Mouse (Mus musculus): ENCODE data around the gene Zfp2. TPM values are rescaled to one million over a fixed set of nuclear protein-coding genes. Genes with fewer than 3 reads are reported as not detected.

The Zfp2 gene
- total and polyA plus RNA-seq, 3 experiments, result not detected

GRCm38 (mm10) chr11:50931451-50931866, 15.5 kb upstream of the Zfp2 start, which contains the start of gene Zfp354b:
Zfp354b (minus strand) TSS chr11:50931633.
- dilution Hi-C loops (cut with MboI; ENCODE audit: extremely low pct_ligation_motif_present, extremely low pct_unique_long_range_greater_than_20kb, low sequenced_read_pairs) (no loop called here), in situ Hi-C loops (cut with MboI; ENCODE audit: low pct_ligation_motif_present, low pct_unique_long_range_greater_than_20kb, low sequenced_read_pairs) (loop anchor here (25.0 kb wide), 1 partner anchor 606 kb away; no protein-coding TSS in a partner anchor)
- DNase-seq (ENCODE audit: extremely low read depth), result no peak

GRCm38 (mm10) chr11:50931021-50931420, 15.1 kb upstream of the Zfp2 start:
- H3K36me3 ChIP-seq (replicated peaks in 1 of 2; ENCODE audit: control insufficient read depth in 1 of 2, insufficient read depth in 1 of 2, low read length in 1 of 2), result no peaks in the 10 kb centered on the region
- dilution Hi-C loops (cut with MboI; ENCODE audit: extremely low pct_ligation_motif_present, extremely low pct_unique_long_range_greater_than_20kb, low sequenced_read_pairs), result no loop called here
- no peak overlapping the region for H3K4me2 ChIP-seq (ENCODE audit: insufficient read depth, low read depth, poor library complexity, severe bottlenecking)
- DNase-seq (ENCODE audit: extremely low read depth), result no peak
- no peaks in the 10 kb centered on the region for H3K4me1 ChIP-seq (ENCODE audit: control insufficient read depth in 1 of 2, insufficient read depth in 2 of 2)
- H3K9me3 ChIP-seq (replicated peaks; ENCODE audit: low read length), result peaks cover 5% of the 10 kb centered on the region
- no peak overlapping the region for H3K27ac ChIP-seq (ENCODE audit: insufficient read depth, low read depth)
- no peak overlapping the region for H3K9ac ChIP-seq (ENCODE audit: insufficient read depth, low read depth)
- H3K27me3 ChIP-seq (replicated peaks), result peaks cover 82% of the 10 kb centered on the region
- H3K79me2 ChIP-seq (replicated peaks; ENCODE audit: control insufficient read depth, extremely low read depth, insufficient read depth, poor library complexity, severe bottlenecking), result no peaks in the 10 kb centered on the region
- in situ Hi-C loops (cut with MboI; ENCODE audit: low pct_ligation_motif_present, low pct_unique_long_range_greater_than_20kb, low sequenced_read_pairs), result loop anchor here (25.0 kb wide), 1 partner anchor 606 kb away; no protein-coding TSS in a partner anchor
- no peak for TF ChIP-seq MEF2A (IDR thresholded peaks at IDR 0.05; ENCODE audit: borderline replicate concordance, low read depth, low read length)
- no peak for TF ChIP-seq ZC3H11A (IDR thresholded peaks at IDR 0.05; ENCODE audit: low read depth, low read length)
- TF ChIP-seq ZKSCAN1 (IDR thresholded peaks at IDR 0.05; ENCODE audit: borderline replicate concordance, low read depth, low read length), result no peak
- no peak for TF ChIP-seq USF2 (conservative IDR thresholded peaks at IDR 0.05; ENCODE audit: low read depth, low read length)
- TF ChIP-seq MYC (IDR thresholded peaks at IDR 0.05; ENCODE audit: low read depth, low read length), result no peak
- no peak overlapping the region for H3K4me3 ChIP-seq (replicated peaks in 1 of 3; ENCODE audit: low read depth in 2 of 3, low read length in 2 of 3, poor library complexity in 1 of 3)

More at GRCm38 (mm10) chr11:50931451-50931866, 15.5 kb upstream of the Zfp2 start, which contains the start of gene Zfp354b:
- Histone ChIP-seq H3K79me2 (replicated peaks; ENCODE audit: control insufficient read depth, extremely low read depth, insufficient read depth, poor library complexity, severe bottlenecking) (no peaks in the 10 kb centered on the region), H3K4me1 (ENCODE audit: control insufficient read depth in 1 of 2, insufficient read depth in 2 of 2) (no peaks in the 10 kb centered on the region), H3K4me3 (replicated peaks in 1 of 3; ENCODE audit: low read depth in 2 of 3, low read length in 2 of 3, poor library complexity in 1 of 3) (no peak within 1 kb of the TSS), H3K9ac (ENCODE audit: insufficient read depth, low read depth) (no peak within 1 kb of the TSS), H3K36me3 (replicated peaks in 1 of 2; ENCODE audit: control insufficient read depth in 1 of 2, insufficient read depth in 1 of 2, low read length in 1 of 2) (no peaks in the 10 kb centered on the region), H3K4me2 (ENCODE audit: insufficient read depth, low read depth, poor library complexity, severe bottlenecking) (no peak within 1 kb of the TSS), H3K9me3 (replicated peaks; ENCODE audit: low read length) (peaks cover 5% of the 10 kb centered on the region), H3K27ac (ENCODE audit: insufficient read depth, low read depth) (no peak within 1 kb of the TSS), H3K27me3 (replicated peaks) (peaks cover 80% of the 10 kb centered on the region)
- TF ChIP-seq USF2 (conservative IDR thresholded peaks at IDR 0.05; ENCODE audit: low read depth, low read length) (no peak), IRF4 (IDR thresholded peaks at IDR 0.05; ENCODE audit: low read depth, low read length) (no peak), HCFC1 (IDR thresholded peaks at IDR 0.05; ENCODE audit: low read depth, low read length) (peak; percentile 44), PAX5 (IDR thresholded peaks at IDR 0.05; ENCODE audit: low read length) (no peak), ZC3H11A (IDR thresholded peaks at IDR 0.05; ENCODE audit: low read depth, low read length) (no peak)

- H3K27ac ChIP-seq (ENCODE audit: insufficient read depth, low read depth), result no peak overlapping the region
- dilution Hi-C loops (cut with MboI; ENCODE audit: extremely low pct_ligation_motif_present, extremely low pct_unique_long_range_greater_than_20kb, low sequenced_read_pairs), result no loop called here
- peaks cover 82% of the 10 kb centered on the region for H3K27me3 ChIP-seq (replicated peaks)
- no peaks in the 10 kb centered on the region for H3K36me3 ChIP-seq (replicated peaks in 1 of 2; ENCODE audit: control insufficient read depth in 1 of 2, insufficient read depth in 1 of 2, low read length in 1 of 2)
- no peak overlapping the region for H3K4me2 ChIP-seq (ENCODE audit: insufficient read depth, low read depth, poor library complexity, severe bottlenecking)
- H3K9ac ChIP-seq (ENCODE audit: insufficient read depth, low read depth), result no peak overlapping the region
- no peak for TF ChIP-seq POLR2A (IDR thresholded peaks at IDR 0.05; ENCODE audit: low read depth, low read length)
- TF ChIP-seq CTCF (conservative IDR thresholded peaks at IDR 0.05 in 1 of 2, IDR thresholded peaks at IDR 0.05 in 1 of 2; ENCODE audit: low read depth in 2 of 2, low read length in 2 of 2), result no peak
- no peak for TF ChIP-seq CHD2 (IDR thresholded peaks at IDR 0.05; ENCODE audit: low read length)
- TF ChIP-seq ZC3H11A (IDR thresholded peaks at IDR 0.05; ENCODE audit: low read depth, low read length), result no peak
- peaks cover 5% of the 10 kb centered on the region for H3K9me3 ChIP-seq (replicated peaks; ENCODE audit: low read length)
- DNase-seq (ENCODE audit: extremely low read depth), result no peak
- no peak overlapping the region for H3K4me3 ChIP-seq (replicated peaks in 1 of 3; ENCODE audit: low read depth in 2 of 3, low read length in 2 of 3, poor library complexity in 1 of 3)
- in situ Hi-C loops (cut with MboI; ENCODE audit: low pct_ligation_motif_present, low pct_unique_long_range_greater_than_20kb, low sequenced_read_pairs), result loop anchor here (25.0 kb wide), 1 partner anchor 607 kb away; no protein-coding TSS in a partner anchor
- no peaks in the 10 kb centered on the region for H3K79me2 ChIP-seq (replicated peaks; ENCODE audit: control insufficient read depth, extremely low read depth, insufficient read depth, poor library complexity, severe bottlenecking)
- no peaks in the 10 kb centered on the region for H3K4me1 ChIP-seq (ENCODE audit: control insufficient read depth in 1 of 2, insufficient read depth in 2 of 2)
Measured at GRCm38 (mm10) chr11:50930469-50931014, 14.6 kb upstream of the Zfp2 start.
